Mouse (Mus musculus) forebrain, embryonic 16.5 days (tissue): ENCODE measurements at regions not wholly inside any gene's neighbourhood (a gene's known extent, or its start where the extent isn't known, plus 50 kb on each side); places are given as distances from the start of the nearest gene placed in this dataset.
"Not testable (repeated sequence)": the region's sequence is repeated elsewhere in the genome, so short reads cannot be mapped to it uniquely, and the experiment has no call there.

ENCODE experiments used
- ATAC-seq: fragments of 200-750 bp; cut with Nextera tagmentation; 2 replicates; pipeline ENCODE4 v1.8.0; 2017; ENCODE audit warnings: mild to moderate bottlenecking, moderate library complexity
- H3K27ac ChIP-seq: fragments of 300-500 bp; sonication (generic); 2 replicates; pipeline ENCODE4 v1.5.1; 2014; ENCODE audit warnings: low read length, control low read depth
- H3K27me3 ChIP-seq: fragments of 300-500 bp; sonication (generic); replicated peaks from 2 replicates; pipeline ENCODE4 v1.6.1; 2014; ENCODE audit warnings: low read length; ENCODE audit not compliant: control insufficient read depth, insufficient read depth
- H3K36me3 ChIP-seq: fragments of 300-500 bp; sonication (generic); 2 replicates; pipeline ENCODE4 v1.6.1; 2014; ENCODE audit not compliant: control insufficient read depth, insufficient read depth
- H3K4me1 ChIP-seq: fragments of 300-500 bp; sonication (generic); replicated peaks from 2 replicates; pipeline ENCODE4 v1.6.1; 2014; ENCODE audit warnings: low read length; ENCODE audit not compliant: control insufficient read depth, insufficient read depth
- H3K4me2 ChIP-seq: fragments of 300-500 bp; sonication (generic); 2 replicates; pipeline ENCODE4 v1.6.1; 2014; ENCODE audit warnings: mild to moderate bottlenecking, low read length, control low read depth
- H3K4me3 ChIP-seq: fragments of 300-500 bp; sonication (generic); replicated peaks from 2 replicates; pipeline ENCODE4 v1.5.1; 2014; ENCODE audit warnings: mild to moderate bottlenecking, low read length, control low read depth
- H3K9ac ChIP-seq: fragments of 300-500 bp; sonication (generic); replicated peaks from 2 replicates; pipeline ENCODE4 v1.6.1; 2014; ENCODE audit warnings: low read depth, low read length, control low read depth
- H3K9me3 ChIP-seq: fragments of 300-500 bp; sonication (generic); 2 replicates; pipeline ENCODE4 v1.6.1; 2016; ENCODE audit warnings: low read length; ENCODE audit not compliant: control insufficient read depth
- WGBS: fragments of 180-500 bp; shearing (Covaris S2); extraction: QIAGEN DNeasy Blood & Tissue Kit; methylation state at CpG from one replicate; pipeline ENCODE4 v1.1.7; 2014; 5-methylcytosine and 5-hydroxymethylcytosine counted together

DNA sequence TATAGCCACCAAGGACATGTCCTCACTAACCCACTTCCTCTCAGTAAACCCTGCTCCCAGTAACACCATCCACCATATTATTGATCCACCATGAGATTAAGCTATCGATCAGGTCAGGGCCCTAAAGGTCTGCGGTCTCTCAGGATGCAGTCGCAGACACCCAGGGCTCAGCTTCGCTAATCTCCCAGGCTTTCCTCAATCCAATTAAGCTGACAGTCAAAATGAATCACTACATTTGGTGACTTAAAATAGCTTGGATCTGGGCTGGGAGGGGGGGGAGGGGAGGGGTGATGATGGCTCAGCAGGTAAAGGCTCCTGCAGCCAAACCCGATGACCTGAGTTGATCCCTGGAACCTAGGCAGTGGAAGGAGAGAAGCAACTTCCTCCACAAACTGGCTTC is 233.7 kb upstream of the Lrfn2 start:
- H3K36me3 ChIP-seq = no peaks in the 10 kb centered on the region
- ATAC-seq = no peak
- no peak overlapping the region for H3K27ac ChIP-seq
- H3K9ac ChIP-seq = no peak overlapping the region
- H3K27me3 ChIP-seq = no peaks in the 10 kb centered on the region
- no peak overlapping the region for H3K4me3 ChIP-seq
- H3K4me2 ChIP-seq = no peak overlapping the region
- H3K9me3 ChIP-seq = peaks cover 6% of the 10 kb centered on the region; the same call in 1 of the 2 replicates
- 80% methylated on average over 5 of the region's 5 CpGs for WGBS
- H3K4me1 ChIP-seq = no peaks in the 10 kb centered on the region

DNA sequence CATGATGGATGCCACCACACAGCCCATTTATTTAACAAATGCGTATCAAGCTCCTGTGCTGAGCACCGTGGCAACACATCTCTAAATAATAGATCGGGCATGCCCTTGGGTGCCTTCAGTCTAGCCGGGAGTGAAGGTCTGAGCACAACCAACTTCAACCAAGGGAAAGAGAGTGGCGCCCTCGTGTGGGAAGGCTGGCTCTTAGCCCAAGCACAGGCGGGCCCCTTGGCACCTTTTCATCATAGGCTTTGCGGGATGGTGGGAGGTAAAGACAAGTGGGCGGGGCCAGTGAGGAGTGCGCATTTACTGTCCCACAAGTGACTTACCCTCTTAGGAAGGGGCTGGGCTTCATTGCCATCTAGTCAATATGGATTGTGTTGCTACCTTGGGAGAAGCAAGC is 231.6 kb upstream of the Lrfn2 start:
- Histone ChIP-seq H3K9me3 (peaks cover 6% of the 10 kb centered on the region; the same call in 1 of the 2 replicates), H3K27ac (no peak overlapping the region), H3K9ac (no peak overlapping the region), H3K4me3 (no peak overlapping the region), H3K4me1 (no peaks in the 10 kb centered on the region), H3K4me2 (no peak overlapping the region), H3K36me3 (no peaks in the 10 kb centered on the region), H3K27me3 (no peaks in the 10 kb centered on the region)
- WGBS = 36% methylated on average over 10 of the region's 10 CpGs
- no peak for ATAC-seq

DNA sequence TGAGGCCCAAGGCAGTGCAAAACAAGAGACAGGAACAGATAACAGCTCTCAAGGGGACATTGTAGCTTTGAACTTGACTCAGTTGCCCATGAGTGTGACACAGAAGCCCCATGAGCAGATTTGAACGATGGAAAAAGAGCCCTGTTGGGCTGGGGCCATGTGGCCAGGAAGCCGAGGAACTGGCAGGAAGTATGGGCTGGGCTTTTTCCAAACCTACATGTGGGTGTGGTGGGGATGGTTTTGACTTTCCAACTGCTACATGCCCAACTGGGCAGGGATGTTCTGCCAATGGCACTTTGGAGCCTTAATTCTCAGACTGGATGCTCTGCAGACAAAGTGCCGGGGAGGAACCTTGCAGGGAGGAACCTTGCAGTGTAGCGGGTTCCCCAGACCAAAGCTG is 211.7 kb upstream of the Lrfn2 start:
- Histone ChIP-seq H3K4me3 (no peak overlapping the region), H3K27ac (no peak overlapping the region)
- 85% methylated on average over 4 of the region's 4 CpGs for WGBS

DNA sequence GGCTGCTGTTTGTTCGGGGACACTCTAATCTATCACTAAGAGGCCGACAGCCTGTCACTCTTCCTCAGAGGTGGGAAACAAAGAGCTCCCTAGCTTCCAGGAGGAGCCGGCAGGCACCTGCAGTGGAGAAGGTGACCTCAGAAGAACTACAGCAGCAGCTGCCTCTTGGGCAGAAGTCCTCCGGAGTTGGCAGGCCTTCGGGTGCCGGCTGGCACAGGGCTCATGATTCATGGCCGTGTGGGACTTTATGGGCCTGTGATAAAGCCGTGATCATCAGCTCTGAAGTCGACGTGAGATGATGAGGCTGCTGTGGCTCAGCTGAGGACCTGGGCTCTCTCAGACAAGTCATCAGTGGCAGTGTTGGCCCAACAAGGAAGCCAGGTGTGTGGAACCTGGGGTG is 208.9 kb upstream of the Lrfn2 start:
- no peak for ATAC-seq
- Histone ChIP-seq H3K27me3 (no peaks in the 10 kb centered on the region), H3K9ac (no peak overlapping the region), H3K36me3 (no peaks in the 10 kb centered on the region), H3K27ac (no peak overlapping the region), H3K4me3 (no peak overlapping the region), H3K4me2 (no peak overlapping the region), H3K4me1 (0 out of 2 replicates have a peak, but pooled peaks cover 3% of the 10 kb centered on the region), H3K9me3 (no peaks in the 10 kb centered on the region)
- 83% methylated on average over 10 of the region's 10 CpGs for WGBS

More for the DNA sequence above, 211.7 kb upstream of the Lrfn2 start:
- Histone ChIP-seq H3K27me3 (no peaks in the 10 kb centered on the region), H3K4me2 (no peak overlapping the region), H3K9me3 (no peaks in the 10 kb centered on the region), H3K9ac (no peak overlapping the region), H3K4me1 (0 out of 2 replicates have a peak, but pooled peaks cover 3% of the 10 kb centered on the region), H3K36me3 (no peaks in the 10 kb centered on the region)
- no peak for ATAC-seq

- H3K9me3 ChIP-seq = no peaks in the 10 kb centered on the region
- H3K4me1 ChIP-seq = 0 out of 2 replicates have a peak, but pooled peaks cover 3% of the 10 kb centered on the region
- H3K4me3 ChIP-seq = no peak overlapping the region
- ATAC-seq = no peak
- WGBS = 91% methylated on average over 11 of the region's 11 CpGs
- H3K36me3 ChIP-seq = no peaks in the 10 kb centered on the region
- H3K9ac ChIP-seq = no peak overlapping the region
- H3K4me2 ChIP-seq = no peak overlapping the region
- no peaks in the 10 kb centered on the region for H3K27me3 ChIP-seq
- H3K27ac ChIP-seq = no peak overlapping the region
These were observed 207.6 kb upstream of the Lrfn2 start for GRCm38 (mm10) chr17:48724513-48725112.

- no peak overlapping the region for H3K4me2 ChIP-seq
- no peak overlapping the region for H3K27ac ChIP-seq
- no peak overlapping the region for H3K9ac ChIP-seq
- H3K9me3 ChIP-seq = no peaks in the 10 kb centered on the region
- ATAC-seq = no peak
- H3K4me3 ChIP-seq = no peak overlapping the region
- WGBS = 74% methylated on average over 3 of the region's 3 CpGs
- H3K27me3 ChIP-seq = no peaks in the 10 kb centered on the region
- H3K4me1 ChIP-seq = 0 out of 2 replicates have a peak, but pooled peaks cover 3% of the 10 kb centered on the region
- no peaks in the 10 kb centered on the region for H3K36me3 ChIP-seq
These were observed 205.7 kb upstream of the Lrfn2 start for GRCm38 (mm10) chr17:48726460-48726859.

- Histone ChIP-seq H3K4me2 (no peak overlapping the region), H3K9me3 (no peaks in the 10 kb centered on the region), H3K9ac (no peak overlapping the region), H3K4me1 (no peaks in the 10 kb centered on the region), H3K27me3 (no peaks in the 10 kb centered on the region), H3K4me3 (no peak overlapping the region), H3K36me3 (no peaks in the 10 kb centered on the region), H3K27ac (no peak overlapping the region)
- ATAC-seq = no peak
- WGBS = 50% methylated on average over 9 of the region's 9 CpGs
These were observed 198.4 kb upstream of the Lrfn2 start for GRCm38 (mm10) chr17:48733801-48734200.

DNA sequence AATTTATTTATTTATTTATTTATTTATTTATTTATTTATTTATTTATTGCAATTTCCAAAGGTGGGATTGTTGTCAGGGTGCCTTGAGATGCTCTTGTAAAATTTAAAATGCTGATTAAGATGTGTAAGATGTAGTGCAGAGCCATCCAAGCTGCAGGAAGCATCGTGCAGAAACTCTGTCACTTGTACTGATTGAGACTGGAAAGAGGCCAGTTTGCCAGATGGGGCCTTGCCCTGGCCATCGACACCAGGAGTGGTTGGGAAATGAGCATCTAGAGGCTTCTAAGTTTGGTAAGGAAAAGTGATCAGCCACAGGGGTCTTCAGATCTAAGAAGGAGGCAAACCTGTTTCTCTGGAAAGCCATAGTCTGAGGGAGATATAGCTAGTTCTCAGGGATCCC is 195.0 kb upstream of the Lrfn2 start:
- not testable (repeated sequence) for ATAC-seq, H3K4me3 ChIP-seq, H3K4me1 ChIP-seq, H3K9ac ChIP-seq, H3K27ac ChIP-seq, H3K27me3 ChIP-seq, H3K4me2 ChIP-seq, H3K36me3 ChIP-seq, H3K9me3 ChIP-seq
- 64% methylated on average over 2 of the region's 2 CpGs for WGBS

DNA sequence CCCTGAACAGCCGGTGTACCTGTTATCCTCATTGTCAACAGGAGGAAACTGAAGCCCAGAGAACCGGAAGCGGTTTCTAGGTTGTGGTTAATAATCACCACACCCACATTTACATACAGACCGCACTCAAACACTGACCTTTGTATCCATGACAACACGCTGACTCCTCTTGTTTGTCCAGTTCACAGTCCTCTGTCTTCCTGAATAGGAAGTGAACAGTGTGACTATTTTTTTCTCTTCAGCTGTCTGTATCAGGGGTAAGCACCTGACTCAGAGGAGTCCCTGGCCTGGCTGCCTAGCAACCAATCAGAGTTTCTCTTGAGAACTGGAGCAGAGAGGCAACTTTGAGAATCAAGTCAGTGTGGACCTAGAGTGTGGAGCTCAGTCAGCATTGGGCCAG is 193.5 kb upstream of the Lrfn2 start:
- Histone ChIP-seq H3K4me2 (no peak overlapping the region), H3K4me3 (no peak overlapping the region), H3K27ac (no peak overlapping the region), H3K9ac (no peak overlapping the region), H3K4me1 (0 out of 2 replicates have a peak, but pooled peaks cover 2% of the 10 kb centered on the region), H3K27me3 (no peaks in the 10 kb centered on the region), H3K9me3 (no peaks in the 10 kb centered on the region), H3K36me3 (no peaks in the 10 kb centered on the region)
- ATAC-seq = no peak
- 92% methylated on average over 5 of the region's 5 CpGs for WGBS
